Mouse (Mus musculus) erythroblast, embryonic 14.5 days (primary cell): Measurements from ENCODE around the gene Gm20431. TPM values are rescaled to one million over a fixed set of nuclear protein-coding genes. Genes with fewer than 3 reads are reported as not detected.
A peak's percentile ranks its signal among the peaks of the same experiment; 100 is the strongest.

ENCODE experiments used
- H3K27me3 ChIP-seq: 2 replicates; pipeline ENCODE4 v1.6.1; 2012; ENCODE audit warnings: inconsistent platforms; ENCODE audit not compliant: control insufficient read depth
- H3K36me3 ChIP-seq: 2 replicates; pipeline ENCODE4 v1.6.1; 2012; ENCODE audit warnings: mild to moderate bottlenecking, inconsistent platforms; ENCODE audit not compliant: control insufficient read depth
- H3K4me1 ChIP-seq: 2 replicates; pipeline ENCODE4 v1.6.1; 2012; ENCODE audit warnings: inconsistent platforms; ENCODE audit not compliant: control insufficient read depth
- H3K4me3 ChIP-seq: replicated peaks from 2 replicates; pipeline ENCODE3; 2012; ENCODE audit warnings: moderate library complexity, mild to moderate bottlenecking, inconsistent platforms
- H3K9me3 ChIP-seq: 2 replicates; pipeline ENCODE4 v1.6.1; 2012; ENCODE audit warnings: low read length, inconsistent platforms, mixed read lengths; ENCODE audit not compliant: control insufficient read depth
- GATA1 ChIP-seq: IDR thresholded peaks from 2 replicates; pipeline ENCODE4 v1.6.1; 2012; ENCODE audit warnings: low read length, inconsistent platforms, mixed read lengths
- TAL1 ChIP-seq: IDR thresholded peaks from 3 replicates; pipeline ENCODE4 v1.6.1; 2012; ENCODE audit warnings: low read length, inconsistent platforms, mixed read lengths
- polyA plus RNA-seq: library from polyadenylated mRNA; stranded (reverse); fragments of >175 nt; gene quantifications from 2 replicates; pipeline ENCODE4 v1.2.3, GENCODE M21; 2012

Gene Gm20431
- polyA plus RNA-seq, 1 experiment = not detected

GRCm38 (mm10) chr2:167629665-167630209 is 31.6 kb downstream of the Gm20431 start:
- H3K27me3 ChIP-seq = no peaks in the 10 kb centered on the region
- TF ChIP-seq GATA1 = no peak
- TF ChIP-seq TAL1 = no peak

GRCm38 (mm10) chr2:167628872-167629271 is 32.4 kb downstream of the Gm20431 start:
- Histone ChIP-seq H3K4me1 (peaks cover 81% of the 10 kb centered on the region), H3K9me3 (no peaks in the 10 kb centered on the region), H3K4me3 (peak overlapping the region; percentile 90), H3K27me3 (no peaks in the 10 kb centered on the region), H3K36me3 (peaks cover 73% of the 10 kb centered on the region)
- peak; percentile 98 for TF ChIP-seq GATA1
- peak; percentile 99 for TF ChIP-seq TAL1

More at GRCm38 (mm10) chr2:167629665-167630209, 31.6 kb downstream of the Gm20431 start:
- no peaks in the 10 kb centered on the region for H3K9me3 ChIP-seq
- H3K4me3 ChIP-seq = peak overlapping the region; percentile 90
- peaks cover 86% of the 10 kb centered on the region for H3K4me1 ChIP-seq
- H3K36me3 ChIP-seq = peaks cover 67% of the 10 kb centered on the region

GRCm38 (mm10) chr2:167627019-167627418 is 34.3 kb downstream of the Gm20431 start:
- Histone ChIP-seq H3K4me3 (peak overlapping the region; percentile 90), H3K9me3 (no peaks in the 10 kb centered on the region), H3K4me1 (peaks cover 79% of the 10 kb centered on the region), H3K36me3 (peaks cover 84% of the 10 kb centered on the region), H3K27me3 (no peaks in the 10 kb centered on the region)
- no peak for TF ChIP-seq TAL1
- no peak for TF ChIP-seq GATA1

- peaks cover 90% of the 10 kb centered on the region for H3K4me1 ChIP-seq
- H3K9me3 ChIP-seq = no peaks in the 10 kb centered on the region
- TF ChIP-seq GATA1 (no peak), TAL1 (no peak)
- peak overlapping the region; percentile 2 for H3K4me3 ChIP-seq
- no peaks in the 10 kb centered on the region for H3K27me3 ChIP-seq
- peaks cover 95% of the 10 kb centered on the region for H3K36me3 ChIP-seq
These were observed 35.6 kb downstream of the Gm20431 start for GRCm38 (mm10) chr2:167625670-167626069.

- Histone ChIP-seq H3K4me3 (no peak overlapping the region), H3K4me1 (peaks cover 86% of the 10 kb centered on the region), H3K36me3 (peaks cover 95% of the 10 kb centered on the region), H3K27me3 (no peaks in the 10 kb centered on the region), H3K9me3 (no peaks in the 10 kb centered on the region)
- TF ChIP-seq GATA1 = no peak
These were observed 36.8 kb downstream of the Gm20431 start for GRCm38 (mm10) chr2:167624368-167625075.

GRCm38 (mm10) chr2:167622965-167623364 is 38.3 kb downstream of the Gm20431 start:
- H3K36me3 ChIP-seq = peaks cover 94% of the 10 kb centered on the region
- H3K9me3 ChIP-seq = no peaks in the 10 kb centered on the region
- H3K4me1 ChIP-seq = peaks cover 83% of the 10 kb centered on the region
- no peaks in the 10 kb centered on the region for H3K27me3 ChIP-seq
- H3K4me3 ChIP-seq = no peak overlapping the region
- no peak for TF ChIP-seq GATA1
- TF ChIP-seq TAL1 = no peak

- TF ChIP-seq GATA1 (no peak), TAL1 (no peak)
- peaks cover 78% of the 10 kb centered on the region for H3K4me1 ChIP-seq
- H3K9me3 ChIP-seq = no peaks in the 10 kb centered on the region
- peaks cover 94% of the 10 kb centered on the region for H3K36me3 ChIP-seq
- no peaks in the 10 kb centered on the region for H3K27me3 ChIP-seq
- no peak overlapping the region for H3K4me3 ChIP-seq
These were observed 38.9 kb downstream of the Gm20431 start for GRCm38 (mm10) chr2:167622352-167622751.

GRCm38 (mm10) chr2:167621255-167622087 is 39.8 kb downstream of the Gm20431 start:
- Histone ChIP-seq H3K4me1 (peaks cover 74% of the 10 kb centered on the region), H3K9me3 (no peaks in the 10 kb centered on the region), H3K36me3 (peaks cover 94% of the 10 kb centered on the region), H3K27me3 (no peaks in the 10 kb centered on the region), H3K4me3 (no peak overlapping the region)
- TF ChIP-seq TAL1 = no peak
- no peak for TF ChIP-seq GATA1

GRCm38 (mm10) chr2:167617472-167617871 is 43.8 kb downstream of the Gm20431 start:
- peaks cover 99% of the 10 kb centered on the region for H3K36me3 ChIP-seq
- H3K4me3 ChIP-seq = no peak overlapping the region
- H3K4me1 ChIP-seq = peaks cover 55% of the 10 kb centered on the region
- peaks cover 18% of the 10 kb centered on the region for H3K9me3 ChIP-seq
- TF ChIP-seq GATA1 = no peak
- TF ChIP-seq TAL1 = no peak
- no peaks in the 10 kb centered on the region for H3K27me3 ChIP-seq
